Mouse (Mus musculus): ENCODE results near the gene Oscp1. TPM values are rescaled to one million over a fixed set of nuclear protein-coding genes. Genes with fewer than 3 reads are reported as not detected.
A peak's percentile ranks its signal among the peaks of the same experiment; 100 is the strongest.

Oscp1 gene
- total RNA-seq (2021): 10 to 100 TPM in 1 of 2 experiments, 1 to 10 TPM in 1; 8.2 to 11.2 TPM
- long read RNA-seq, experiment 1, full-length matches to known transcripts: 15 of 18 reads
- long read RNA-seq, experiment 1, partial matches to known transcripts: 1 of 18 reads
- long read RNA-seq, experiment 1, other reads (novel, unspliced or antisense): 2 of 18 reads
- long read RNA-seq, experiment 2, full-length matches to known transcripts: 5 of 10 reads
- long read RNA-seq, experiment 2, partial matches to known transcripts: 3 of 10 reads
- long read RNA-seq, experiment 2, other reads (novel, unspliced or antisense): 2 of 10 reads

DNA sequence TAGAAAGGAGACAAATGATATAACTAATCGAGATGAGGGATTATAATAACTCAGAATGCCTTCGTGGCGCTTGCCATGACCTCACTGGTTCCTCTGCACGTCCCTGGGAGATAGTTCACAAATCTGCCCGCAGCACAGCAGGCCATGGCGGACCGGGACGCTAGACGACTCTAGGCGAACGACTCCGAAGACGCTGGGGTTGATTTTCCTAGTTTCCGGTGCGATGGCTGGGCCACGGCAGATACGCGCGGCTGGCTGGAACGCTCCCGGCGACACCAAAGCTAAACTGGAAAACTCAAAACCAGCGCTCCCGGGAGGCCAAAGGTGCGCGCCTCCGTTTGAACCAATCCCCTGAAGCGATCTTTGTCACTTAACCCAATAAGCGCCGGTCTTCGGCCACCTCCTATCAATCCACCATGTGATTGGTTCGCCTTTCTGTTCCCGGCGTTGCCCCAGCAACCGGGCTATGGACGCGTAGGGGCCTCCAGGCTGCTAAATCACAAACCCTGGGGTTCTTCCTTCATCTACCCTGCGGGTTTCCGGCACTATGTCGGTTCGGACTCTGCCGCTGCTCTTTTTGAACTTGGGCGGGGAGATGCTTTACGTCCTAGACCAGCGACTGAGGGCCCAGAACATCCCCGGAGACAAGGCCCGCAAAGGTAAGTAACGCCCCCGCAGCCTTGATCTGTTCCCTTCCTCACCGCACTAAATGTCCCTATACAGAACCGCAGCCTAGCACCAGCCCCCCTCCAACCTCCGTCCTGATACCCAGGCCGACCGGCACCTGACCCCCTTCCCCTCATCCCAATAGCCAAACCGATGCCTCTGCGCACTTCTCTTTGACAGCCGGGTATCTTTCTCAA, at the start of gene Oscp1:
Oscp1 (plus strand) TSS at position 432 of the 863 bp plus-strand sequence.
- DNase-seq: peak; percentile 92

DNA sequence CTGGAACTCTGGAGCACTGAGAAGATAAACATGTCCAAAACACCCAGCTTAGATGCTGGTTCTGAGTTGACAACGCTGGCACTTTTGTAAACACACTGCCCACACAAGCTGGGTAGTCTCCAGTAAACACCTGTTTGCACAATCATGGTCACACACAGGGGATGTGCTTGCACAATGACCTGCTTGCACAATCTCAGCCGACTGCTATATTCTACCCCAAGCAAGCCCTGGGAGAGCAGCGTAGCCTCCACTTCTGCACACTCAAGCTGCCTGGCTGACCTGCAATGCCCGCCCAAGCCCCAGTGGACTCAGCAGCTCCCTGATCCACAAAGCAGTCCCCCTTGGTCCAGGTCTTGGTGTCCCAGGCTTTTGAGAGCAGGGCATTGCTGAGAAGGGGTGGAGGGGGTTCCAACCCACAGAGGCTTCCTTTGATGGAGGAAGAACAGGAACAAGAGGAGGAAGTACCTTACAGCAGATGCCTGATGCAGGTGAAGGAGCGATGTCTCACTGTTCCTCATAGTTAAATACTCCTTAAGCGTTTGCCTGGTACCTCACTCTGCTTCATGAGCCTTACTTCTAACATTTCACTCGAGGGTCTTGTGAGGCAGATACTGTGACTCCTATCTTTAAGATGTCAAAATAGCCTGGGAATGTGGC, 40.6 kb upstream of the Oscp1 start:
- peak; percentile 33 for DNase-seq

DNA sequence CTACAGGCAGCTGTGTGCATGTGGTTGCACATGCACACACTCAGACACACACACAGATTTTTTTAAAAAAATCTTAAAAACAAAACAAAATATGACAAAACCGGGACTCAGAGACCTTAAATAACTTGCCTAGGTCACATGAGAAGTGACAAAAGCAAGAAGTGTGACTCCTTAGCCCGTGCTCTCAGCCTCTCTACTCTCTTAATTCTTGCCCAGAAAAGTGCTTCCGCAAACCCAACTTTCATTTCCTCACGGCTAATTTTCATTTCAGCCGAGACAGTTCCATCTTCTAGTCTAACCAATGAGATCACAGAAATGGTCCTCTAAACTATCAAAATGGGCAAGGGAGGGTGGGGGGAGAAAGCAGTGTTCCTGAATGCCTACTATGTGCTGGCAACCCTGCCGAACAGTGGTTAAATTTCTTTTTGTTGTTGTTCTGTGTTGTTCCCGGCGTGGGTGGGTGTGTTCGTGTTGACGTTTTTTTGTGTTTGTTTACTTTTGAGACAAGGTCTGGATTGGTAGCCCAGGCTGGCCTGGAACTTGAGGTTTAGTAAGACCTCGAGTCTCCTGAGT, 39.3 kb upstream of the Oscp1 start:
- DNase-seq: no peak

- DNase-seq: no peak
Observed at GRCm38 (mm10) chr4:126024303-126024900, 34.0 kb upstream of the Oscp1 start, which contains the start of gene Csf3r. Csf3r (plus strand) TSS chr4:126024550.

DNA sequence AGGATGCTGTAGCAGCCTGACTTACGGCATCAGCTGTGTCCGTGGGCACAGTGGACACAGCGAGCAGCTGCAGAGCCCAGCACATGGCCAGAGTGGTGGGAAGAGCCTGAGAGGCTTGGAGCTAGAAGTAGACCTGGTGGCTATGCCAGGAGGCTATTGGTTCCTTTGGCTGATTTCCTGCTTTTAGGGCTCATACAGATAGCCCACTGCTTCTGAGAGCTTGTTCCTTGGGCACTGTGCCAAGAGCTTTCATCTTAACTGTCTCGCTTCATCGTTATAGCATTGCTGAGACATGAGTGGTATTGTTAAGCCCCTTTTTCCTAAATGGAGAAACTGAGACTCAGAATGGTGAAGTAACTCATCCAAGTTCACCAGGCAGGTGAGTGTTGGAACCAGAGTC, 32.6 kb upstream of the Oscp1 start:
- DNase-seq: no peak

DNA sequence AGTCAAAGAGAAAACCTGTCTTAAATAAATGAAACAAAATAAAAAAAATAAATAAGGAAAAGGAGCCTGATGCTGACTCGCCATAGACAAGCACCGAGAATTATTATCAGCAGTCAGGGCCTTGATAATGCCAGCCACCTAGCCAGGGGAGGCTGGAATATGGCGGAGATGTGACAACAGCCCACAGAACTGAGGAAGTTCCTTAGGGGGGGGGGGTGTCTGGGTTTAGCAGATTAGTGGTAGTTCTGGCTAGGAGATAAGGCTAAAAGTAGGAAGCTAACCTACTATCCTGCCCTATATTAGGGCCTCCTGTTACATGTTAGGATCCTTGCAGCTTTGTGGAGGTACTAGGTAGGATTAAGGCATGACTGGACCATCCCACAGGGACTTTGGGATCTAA, 30.4 kb upstream of the Oscp1 start:
- no peak for DNase-seq

DNA sequence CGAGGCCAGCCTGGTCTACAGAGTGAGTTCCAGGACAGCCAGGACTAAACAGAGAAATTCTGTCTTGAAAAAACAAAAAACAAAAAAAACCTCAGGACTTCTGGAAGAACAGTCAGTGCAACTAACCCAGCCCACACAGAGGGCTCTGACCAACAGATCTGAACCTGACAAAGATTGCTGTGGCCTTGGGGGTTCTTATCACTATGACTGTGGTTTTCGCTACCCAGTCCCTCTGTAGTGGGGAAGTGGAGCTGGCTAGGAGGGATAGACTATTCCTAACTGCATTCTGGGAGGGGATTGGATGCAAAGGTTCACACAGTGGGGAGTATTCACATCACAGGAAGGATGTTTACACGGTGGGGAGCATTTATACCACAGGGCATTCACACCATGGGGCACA, 29.3 kb upstream of the Oscp1 start:
- no peak for DNase-seq

- no peak for DNase-seq
Observed at GRCm38 (mm10) chr4:126030705-126031104, 27.7 kb upstream of the Oscp1 start.

DNA sequence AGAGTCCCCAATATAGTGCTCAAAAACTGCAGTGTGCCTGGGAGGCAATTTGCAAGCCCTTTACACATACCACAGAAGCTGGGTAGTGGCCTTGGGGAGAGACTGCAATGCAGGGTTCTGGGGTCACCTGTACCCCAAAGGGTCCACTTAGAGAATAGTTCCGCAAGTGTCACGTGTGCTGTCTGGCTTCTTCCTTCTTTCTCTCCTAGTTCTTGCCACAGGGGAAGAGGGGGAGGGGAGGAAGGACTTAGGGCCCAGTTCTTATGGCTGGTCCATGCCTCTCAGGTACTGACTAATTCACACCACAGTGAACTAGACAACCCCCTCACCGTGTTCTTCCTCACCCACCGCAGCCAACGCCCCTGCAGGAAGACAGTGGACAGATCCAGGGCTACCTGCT, 23.0 kb upstream of the Oscp1 start:
- no peak for DNase-seq

- DNase-seq: peak; percentile 90
Observed at GRCm38 (mm10) chr4:126046851-126047585, 11.3 kb upstream of the Oscp1 start, which contains the start of gene Mrps15. Mrps15 (plus strand) TSS chr4:126046925.

GRCm38 (mm10) chr4:126051617-126052016, 6.7 kb upstream of the Oscp1 start:
- DNase-seq: no peak

GRCm38 (mm10) chr4:126057207-126058133, 895 bp upstream of the Oscp1 start:
- DNase-seq: no peak

DNA sequence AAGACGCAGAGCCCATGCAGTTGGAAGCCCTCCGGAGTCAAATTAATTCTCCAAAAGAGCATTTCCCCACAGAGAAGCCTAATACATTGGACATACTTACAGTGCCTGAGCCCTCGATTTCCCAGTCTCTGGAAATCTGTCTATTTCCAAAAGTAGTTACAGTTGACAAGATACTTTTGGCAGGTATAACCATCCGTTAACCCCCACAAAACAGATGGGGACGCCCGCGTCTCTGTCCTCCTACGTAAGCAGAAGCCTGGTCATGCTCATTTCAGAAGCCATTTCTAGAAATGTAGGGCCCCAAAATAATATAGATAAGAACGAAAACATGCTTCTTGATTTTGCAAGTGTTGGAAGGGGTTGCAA, 615 bp downstream of the Oscp1 start:
- DNase-seq: no peak

- DNase-seq: peak; percentile 34
Observed at GRCm38 (mm10) chr4:126062856-126063255, 4.5 kb downstream of the Oscp1 start.

DNA sequence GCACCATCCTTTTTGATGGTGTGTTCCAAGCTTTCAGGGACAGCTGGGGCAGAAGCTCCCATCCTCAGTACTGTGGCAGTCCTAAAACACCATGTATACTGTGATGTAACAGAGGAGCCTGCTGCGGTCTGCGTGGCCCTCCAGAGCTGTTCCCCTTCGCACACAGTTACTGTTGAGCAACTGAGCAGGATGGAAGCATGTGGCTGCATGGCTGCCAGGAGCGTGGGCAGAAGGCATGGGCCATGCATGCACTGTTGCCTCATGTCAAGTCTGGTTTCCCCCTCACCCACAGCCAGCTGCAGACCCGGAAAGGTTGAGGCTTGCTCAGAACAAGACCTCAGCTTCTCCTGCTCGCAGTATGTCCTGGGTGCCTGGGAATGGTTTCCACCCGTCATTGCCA, 6.9 kb downstream of the Oscp1 start:
- DNase-seq: no peak

- peak; percentile 35 for DNase-seq
Observed at GRCm38 (mm10) chr4:126067401-126068077, 9.2 kb downstream of the Oscp1 start.

- DNase-seq: no peak
Observed at GRCm38 (mm10) chr4:126068842-126069241, 10.5 kb downstream of the Oscp1 start.

DNA sequence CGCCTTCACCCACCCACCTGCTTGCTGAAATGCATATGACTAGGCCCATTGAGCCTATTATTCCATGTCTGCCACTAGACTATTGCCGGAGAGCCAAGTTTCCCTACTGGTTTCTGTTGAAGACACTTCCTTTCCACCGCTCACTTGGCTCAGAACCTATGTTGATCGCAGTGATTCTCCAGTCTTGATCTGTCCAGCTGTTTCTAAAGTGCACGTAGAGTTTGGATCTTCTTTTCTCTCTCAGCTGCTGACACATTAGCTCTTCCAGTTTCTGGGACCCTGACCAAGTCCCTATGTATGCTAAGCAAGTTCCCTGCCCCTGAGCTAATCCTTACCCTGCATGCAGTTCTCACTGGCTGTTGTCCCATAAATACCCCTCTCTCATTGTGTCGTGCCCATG, 19.5 kb downstream of the Oscp1 start:
- no peak for DNase-seq

DNA sequence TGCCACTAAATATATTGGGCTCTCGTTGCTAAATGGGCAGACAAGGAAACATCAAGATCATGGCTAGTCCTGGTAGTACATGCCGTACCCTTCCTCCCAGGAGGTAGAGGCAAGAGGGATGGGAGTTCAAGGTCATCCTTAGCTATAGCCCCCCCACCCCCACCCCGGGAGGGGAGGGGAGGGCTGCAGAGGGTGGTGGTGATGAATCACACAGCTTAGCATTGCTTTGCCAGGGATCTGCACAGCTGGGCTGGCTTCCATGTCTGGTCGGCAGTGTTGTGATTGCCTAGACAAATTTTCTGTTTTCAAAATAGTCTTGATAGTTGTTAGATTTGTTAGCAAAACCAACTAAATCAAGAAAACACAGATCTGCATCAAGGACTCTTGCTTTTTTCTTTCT, 20.9 kb downstream of the Oscp1 start:
- DNase-seq: no peak

DNA sequence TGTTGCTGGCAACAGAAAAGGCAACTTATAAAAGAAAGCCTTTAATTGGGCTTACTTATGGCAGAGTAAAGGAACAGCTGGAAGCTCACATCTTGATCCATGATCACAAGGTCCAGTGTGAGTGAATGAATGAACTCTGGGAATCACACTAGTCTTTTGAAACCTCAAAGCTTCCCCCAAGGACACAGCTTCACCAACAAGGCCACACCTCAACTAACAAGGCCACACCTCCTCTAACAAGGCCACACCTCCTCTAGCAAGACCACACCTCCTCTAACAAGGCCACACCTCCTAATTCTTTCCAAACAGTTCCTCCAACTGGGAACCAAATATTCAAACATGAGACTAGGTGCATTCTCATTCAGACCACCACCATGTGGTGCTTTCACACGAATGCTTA, 23.2 kb downstream of the Oscp1 start:
- no peak for DNase-seq

Data from adrenal gland, postnatal 10 days (tissue).